Mouse (Mus musculus) MN1 (cell line): ENCODE results near the gene Tldc1.

Source experiments
- DNase-seq: peaks from one replicate; pipeline ENCODE4 v3.0.0-alpha.2; 2016; ENCODE audit warnings: low spot score

The Tldc1 gene

GRCm38 (mm10) chr8:119778263-119778662, at the start of gene Tldc1:
Tldc1 (minus strand) TSS chr8:119778416.
- peak; percentile 100 for DNase-seq

- DNase-seq, result no peak
Observed at GRCm38 (mm10) chr8:119827721-119828153, 49.5 kb upstream of the Tldc1 start.

- no peak for DNase-seq
Observed at GRCm38 (mm10) chr8:119826982-119827381, 48.8 kb upstream of the Tldc1 start.

GRCm38 (mm10) chr8:119825950-119826730, 47.9 kb upstream of the Tldc1 start:
- no peak for DNase-seq

GRCm38 (mm10) chr8:119824809-119825273, 46.6 kb upstream of the Tldc1 start:
- DNase-seq, result no peak

- peak; percentile 57 for DNase-seq
Observed at GRCm38 (mm10) chr8:119824100-119824499, 45.9 kb upstream of the Tldc1 start.

- no peak for DNase-seq
Observed at GRCm38 (mm10) chr8:119823278-119823677, 45.1 kb upstream of the Tldc1 start.

- no peak for DNase-seq
Observed at GRCm38 (mm10) chr8:119821691-119822090, 43.5 kb upstream of the Tldc1 start.

GRCm38 (mm10) chr8:119819976-119820375, 41.8 kb upstream of the Tldc1 start:
- DNase-seq, result no peak

- DNase-seq, result no peak
Observed at GRCm38 (mm10) chr8:119819316-119819715, 41.1 kb upstream of the Tldc1 start.

- DNase-seq, result no peak
Observed at GRCm38 (mm10) chr8:119817446-119817845, 39.2 kb upstream of the Tldc1 start.

- DNase-seq, result no peak
Observed at GRCm38 (mm10) chr8:119816219-119816618, 38.0 kb upstream of the Tldc1 start.

GRCm38 (mm10) chr8:119812650-119813431, 34.6 kb upstream of the Tldc1 start:
- no peak for DNase-seq

GRCm38 (mm10) chr8:119811925-119812324, 33.7 kb upstream of the Tldc1 start:
- DNase-seq, result peak; percentile 55

- DNase-seq, result no peak
Observed at GRCm38 (mm10) chr8:119810953-119811499, 32.8 kb upstream of the Tldc1 start.

- DNase-seq, result no peak
Observed at GRCm38 (mm10) chr8:119810127-119810868, 32.1 kb upstream of the Tldc1 start.

GRCm38 (mm10) chr8:119809620-119810019, 31.4 kb upstream of the Tldc1 start:
- DNase-seq, result no peak

- DNase-seq, result no peak
Observed at GRCm38 (mm10) chr8:119807687-119808086, 29.5 kb upstream of the Tldc1 start.

- DNase-seq, result peak; percentile 89
Observed at GRCm38 (mm10) chr8:119806422-119807263, 28.4 kb upstream of the Tldc1 start.

- DNase-seq, result no peak
Observed at GRCm38 (mm10) chr8:119805275-119805674, 27.1 kb upstream of the Tldc1 start.

- no peak for DNase-seq
Observed at GRCm38 (mm10) chr8:119802592-119802991, 24.4 kb upstream of the Tldc1 start.
